Mouse (Mus musculus) left cerebral cortex, adult 18-20 months (tissue): ENCODE measurements around the gene Ctcf. TPM values are rescaled to one million over a fixed set of nuclear protein-coding genes. Genes with fewer than 3 reads are reported as not detected.

Source experiments
- microRNA-seq, 2 experiments: library from miRNA; unstranded; fragments of <30 nt; microRNA quantifications; one replicate each; pipeline ENCODE4 v1.2.0; 2021
- total RNA-seq, 2 experiments: library from RNA; stranded (reverse); gene quantifications; 2 replicates each; pipeline ENCODE4 v1.2.3; 2021

Ctcf gene
- total RNA-seq, 2 experiments from 2014 or later, result 68.0 to 68.4 TPM

Small RNA genes lying within 50 kb of the gene (microRNA-seq; reads per million reads assigned to microRNA genes)
- gene Mir1966, result 0.75 to 0.85 reads per million in 2 experiments

Other genes with a start within 250 kb of the Ctcf start
- gene Kctd19, start 223.1 kb upstream of the Ctcf start, total RNA-seq, result not detected
- under 1 TPM; 0.19 to 0.42 TPM for gene Lrrc36, start 223.0 kb upstream of the Ctcf start, total RNA-seq
- 10 to 100 TPM; 47.0 to 48.3 TPM for gene Tppp3, start 165.0 kb upstream of the Ctcf start, total RNA-seq
- 10 to 100 TPM; 41.8 to 42.5 TPM for gene Zdhhc1, start 139.7 kb upstream of the Ctcf start, total RNA-seq
- not detected for gene Hsd11b2, start 117.8 kb upstream of the Ctcf start, total RNA-seq
- gene Atp6v0d1, start 70.5 kb upstream of the Ctcf start, total RNA-seq, result 100 to 1,000 TPM; 306 to 326 TPM
- 10 to 100 TPM; 70.6 to 84.6 TPM for gene Ripor1, start 31.3 kb upstream of the Ctcf start, total RNA-seq
- not detected for gene Agrp, start 825 bp downstream of the Ctcf start, total RNA-seq
- gene Carmil2, start 49.7 kb downstream of the Ctcf start, total RNA-seq, result 10 to 100 TPM; 60.0 to 64.6 TPM
- 10 to 100 TPM; 53.7 to 57.3 TPM for gene Acd, start 64.5 kb downstream of the Ctcf start, total RNA-seq
- gene Pard6a, start 64.6 kb downstream of the Ctcf start, total RNA-seq, result 10 to 100 TPM; 41.2 to 46.1 TPM
- gene 4933405L10Rik, start 71.1 kb downstream of the Ctcf start, total RNA-seq, result under 1 TPM in 1 of 2 experiments, not detected in 1; 0.49 TPM
- 10 to 100 TPM in 1 of 2 experiments, 1 to 10 TPM in 1; 9.5 to 11.2 TPM for gene Enkd1, start 71.6 kb downstream of the Ctcf start, total RNA-seq
- 10 to 100 TPM; 23.4 to 23.5 TPM for gene Gfod2, start 122.1 kb downstream of the Ctcf start, total RNA-seq
- gene Ranbp10, start 190.8 kb downstream of the Ctcf start, total RNA-seq, result 10 to 100 TPM; 22.6 to 22.9 TPM
- under 1 TPM in 1 of 2 experiments, not detected in 1; 0.26 TPM for gene Tsnaxip1, start 191.2 kb downstream of the Ctcf start, total RNA-seq
- 10 to 100 TPM; 14.1 to 18.1 TPM for gene Cenpt, start 216.7 kb downstream of the Ctcf start, total RNA-seq
- gene Thap11, start 218.6 kb downstream of the Ctcf start, total RNA-seq, result 10 to 100 TPM; 40.8 to 41.6 TPM
- 10 to 100 TPM; 24.8 to 29.0 TPM for gene Nutf2, start 224.0 kb downstream of the Ctcf start, total RNA-seq
- gene Edc4, start 244.3 kb downstream of the Ctcf start, total RNA-seq, result 10 to 100 TPM; 62.8 to 65.0 TPM